Mouse (Mus musculus) heart, embryonic 16.5 days (tissue): ENCODE results near the gene Mt4. TPM values are rescaled to one million over a fixed set of nuclear protein-coding genes. Genes with fewer than 3 reads are reported as not detected.
"Not testable (repeated sequence)": the region's sequence is repeated elsewhere in the genome, so short reads cannot be mapped to it uniquely, and the experiment has no call there.

Experiments
- ATAC-seq: fragments of 200-750 bp; cut with Nextera tagmentation; replicated peaks from 2 replicates; pipeline ENCODE4 v1.8.0; 2017; ENCODE audit warnings: moderate number of reproducible peaks; ENCODE audit not compliant: insufficient read depth, low FRiP score; ENCODE audit errors: extremely low read depth
- H3K27ac ChIP-seq: fragments of 300-500 bp; sonication (generic); 2 replicates; pipeline ENCODE4 v1.5.1; 2014; ENCODE audit warnings: mild to moderate bottlenecking, low read length, control low read depth, moderate library complexity
- H3K27me3 ChIP-seq: fragments of 300-500 bp; sonication (generic); 2 replicates; pipeline ENCODE4 v1.6.1; 2014; ENCODE audit warnings: low read length, mixed read lengths; ENCODE audit not compliant: control insufficient read depth, insufficient read depth
- H3K36me3 ChIP-seq: fragments of 300-500 bp; sonication (generic); 2 replicates; pipeline ENCODE4 v1.6.1; 2014; ENCODE audit not compliant: control insufficient read depth, insufficient read depth
- H3K4me1 ChIP-seq: fragments of 300-500 bp; sonication (generic); 2 replicates; pipeline ENCODE4 v1.6.1; 2014; ENCODE audit warnings: low read length, mixed read lengths; ENCODE audit not compliant: control insufficient read depth, insufficient read depth
- H3K4me2 ChIP-seq: fragments of 300-500 bp; sonication (generic); 2 replicates; pipeline ENCODE4 v1.6.1; 2014; ENCODE audit warnings: low read depth, mild to moderate bottlenecking, control low read depth, low read length
- H3K4me3 ChIP-seq: fragments of 300-500 bp; sonication (generic); 2 replicates; pipeline ENCODE4 v1.5.1; 2014; ENCODE audit warnings: mild to moderate bottlenecking, control low read depth, low read length
- H3K9ac ChIP-seq: fragments of 300-500 bp; sonication (generic); 2 replicates; pipeline ENCODE4 v1.6.1; 2014; ENCODE audit warnings: low read length, control low read depth
- H3K9me3 ChIP-seq: fragments of 300-500 bp; sonication (generic); replicated peaks from 2 replicates; pipeline ENCODE4 v1.6.1; 2016; ENCODE audit warnings: low read length; ENCODE audit not compliant: control insufficient read depth
- WGBS: fragments of 180-500 bp; shearing (Covaris S2); extraction: QIAGEN DNeasy Blood & Tissue Kit; methylation state at CpG from one replicate; pipeline ENCODE4 v1.1.7; 2014; 5-methylcytosine and 5-hydroxymethylcytosine counted together
- polyA plus RNA-seq: library from polyadenylated mRNA; unstranded; fragments of >200 nt; fragmentation: Nextera tagmentation; extraction: Ambion mirVana; gene quantifications from 2 replicates; pipeline ENCODE4 v1.2.1, GENCODE M21; 2015

The Mt4 gene
- polyA plus RNA-seq, 1 experiment from 2014 or later: not detected

- no peak for ATAC-seq
- no peaks in the 10 kb centered on the region for H3K27me3 ChIP-seq
- WGBS: 82% methylated on average over 6 of the region's 6 CpGs
These were observed 7.7 kb upstream of the Mt4 start for GRCm38 (mm10) chr8:94129133-94129789.

GRCm38 (mm10) chr8:94130126-94130525 lies 6.9 kb upstream of the Mt4 start:
- no peak for ATAC-seq
- Histone ChIP-seq H3K27ac (no peak overlapping the region), H3K36me3 (no peaks in the 10 kb centered on the region), H3K4me2 (no peak overlapping the region), H3K4me3 (no peak overlapping the region), H3K9ac (no peak overlapping the region), H3K9me3 (0 out of 2 replicates have a peak, but pooled peaks cover 2% of the 10 kb centered on the region), H3K27me3 (no peaks in the 10 kb centered on the region), H3K4me1 (no peaks in the 10 kb centered on the region)
- WGBS: 91% methylated on average over 4 of the region's 4 CpGs

More at GRCm38 (mm10) chr8:94129133-94129789, 7.7 kb upstream of the Mt4 start:
- H3K9ac ChIP-seq: no peak overlapping the region
- H3K4me3 ChIP-seq: no peak overlapping the region
- no peaks in the 10 kb centered on the region for H3K36me3 ChIP-seq
- no peaks in the 10 kb centered on the region for H3K4me1 ChIP-seq
- 0 out of 2 replicates have a peak, but pooled peaks cover 2% of the 10 kb centered on the region for H3K9me3 ChIP-seq
- no peak overlapping the region for H3K27ac ChIP-seq
- H3K4me2 ChIP-seq: no peak overlapping the region

GRCm38 (mm10) chr8:94132096-94132495 lies 4.9 kb upstream of the Mt4 start:
- Histone ChIP-seq H3K4me3 (no peak overlapping the region), H3K36me3 (no peaks in the 10 kb centered on the region), H3K27me3 (no peaks in the 10 kb centered on the region), H3K4me2 (no peak overlapping the region), H3K9me3 (0 out of 2 replicates have a peak, but pooled peaks cover 2% of the 10 kb centered on the region), H3K4me1 (no peaks in the 10 kb centered on the region), H3K9ac (no peak overlapping the region), H3K27ac (no peak overlapping the region)
- 65% methylated on average over 5 of the region's 5 CpGs for WGBS
- ATAC-seq: no peak

- not testable (repeated sequence) for H3K9ac ChIP-seq, ATAC-seq, H3K27me3 ChIP-seq, H3K4me2 ChIP-seq, H3K4me3 ChIP-seq, H3K9me3 ChIP-seq, H3K36me3 ChIP-seq, H3K4me1 ChIP-seq, H3K27ac ChIP-seq
- WGBS: 50% methylated on average over 3 of the region's 3 CpGs
These were observed 2.4 kb upstream of the Mt4 start for GRCm38 (mm10) chr8:94134601-94135000.

- H3K4me3 ChIP-seq: no peak overlapping the region
- ATAC-seq: no peak
- H3K27ac ChIP-seq: no peak overlapping the region
- no peaks in the 10 kb centered on the region for H3K4me1 ChIP-seq
- H3K9ac ChIP-seq: no peak overlapping the region
- no peak overlapping the region for H3K4me2 ChIP-seq
- H3K36me3 ChIP-seq: no peaks in the 10 kb centered on the region
- H3K27me3 ChIP-seq: no peaks in the 10 kb centered on the region
- 83% methylated on average over 6 of the region's 6 CpGs for WGBS
- 0 out of 2 replicates have a peak, but pooled peaks cover 2% of the 10 kb centered on the region for H3K9me3 ChIP-seq
These were observed 1.4 kb upstream of the Mt4 start for GRCm38 (mm10) chr8:94135556-94135955.

- Histone ChIP-seq H3K27me3 (no peaks in the 10 kb centered on the region), H3K9me3 (0 out of 2 replicates have a peak, but pooled peaks cover 2% of the 10 kb centered on the region), H3K4me2 (no peak overlapping the region), H3K4me3 (no peak overlapping the region), H3K27ac (no peak overlapping the region), H3K9ac (no peak overlapping the region), H3K4me1 (no peaks in the 10 kb centered on the region), H3K36me3 (no peaks in the 10 kb centered on the region)
- WGBS: 70% methylated on average over 7 of the region's 7 CpGs
- ATAC-seq: no peak
These were observed 805 bp upstream of the Mt4 start for GRCm38 (mm10) chr8:94136192-94136591.

- ATAC-seq: no peak
- Histone ChIP-seq H3K4me3 (no peak overlapping the region), H3K9ac (no peak overlapping the region), H3K27me3 (no peaks in the 10 kb centered on the region), H3K36me3 (no peaks in the 10 kb centered on the region), H3K4me1 (no peaks in the 10 kb centered on the region), H3K27ac (no peak overlapping the region), H3K9me3 (no peaks in the 10 kb centered on the region), H3K4me2 (no peak overlapping the region)
- WGBS: 73% methylated on average over 4 of the region's 4 CpGs
These were observed 3.3 kb downstream of the Mt4 start for GRCm38 (mm10) chr8:94140266-94140795.

GRCm38 (mm10) chr8:94148236-94148635 lies 11.2 kb downstream of the Mt4 start:
- H3K27ac ChIP-seq: no peak overlapping the region
- H3K36me3 ChIP-seq: no peaks in the 10 kb centered on the region
- H3K9me3 ChIP-seq: no peaks in the 10 kb centered on the region
- H3K27me3 ChIP-seq: peaks cover 7% of the 10 kb centered on the region; the same call in 1 of the 2 replicates
- no peak overlapping the region for H3K4me2 ChIP-seq
- H3K4me1 ChIP-seq: peaks cover 3% of the 10 kb centered on the region; the same call in 1 of the 2 replicates
- H3K4me3 ChIP-seq: no peak overlapping the region
- no peak for ATAC-seq
- WGBS: 44% methylated on average over 5 of the region's 5 CpGs
- H3K9ac ChIP-seq: no peak overlapping the region

- Histone ChIP-seq H3K36me3 (no peaks in the 10 kb centered on the region), H3K4me2 (no peak overlapping the region), H3K27me3 (peaks cover 7% of the 10 kb centered on the region; the same call in 1 of the 2 replicates), H3K9ac (no peak overlapping the region), H3K27ac (no peak overlapping the region), H3K4me1 (peaks cover 16% of the 10 kb centered on the region), H3K4me3 (no peak overlapping the region), H3K9me3 (no peaks in the 10 kb centered on the region)
- ATAC-seq: no peak
- WGBS: 68% methylated on average over 5 of the region's 5 CpGs
These were observed 13.9 kb downstream of the Mt4 start for GRCm38 (mm10) chr8:94150925-94151324.
